Mouse (Mus musculus) right cerebral cortex, adult 2 months (tissue): Measurements from ENCODE around the gene Pspn.
A peak's percentile ranks its signal among the peaks of the same experiment; 100 is the strongest.

Experiments
- DNase-seq, 2 experiments: peaks; one replicate each; pipeline ENCODE4 v3.0.0; 2021 to 2022; ENCODE audit warnings: low spot score in 2 of 2

Pspn gene

GRCm38 (mm10) chr17:56996506-56996905, 3.3 kb downstream of the Pspn start:
- no peak for DNase-seq

DNA sequence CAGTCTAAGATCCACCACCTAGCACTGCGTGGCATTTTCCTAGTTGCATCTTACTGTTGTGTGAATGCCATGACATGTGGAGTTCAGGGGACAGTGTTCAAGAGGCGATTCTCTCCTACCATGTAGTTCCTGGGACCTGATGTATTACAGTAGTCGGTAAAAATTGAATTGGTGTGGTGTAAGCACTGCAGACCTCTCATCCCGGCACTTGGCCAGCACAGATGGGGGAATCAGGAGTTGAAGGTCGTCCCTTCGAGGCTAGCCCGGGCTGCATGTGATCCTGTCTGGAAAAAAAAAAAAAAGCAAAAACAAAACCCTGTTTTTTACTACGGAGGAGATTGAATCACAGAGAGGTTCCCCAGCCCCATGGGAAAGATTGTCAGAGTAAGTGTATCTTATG, 4.8 kb downstream of the Pspn start:
- DNase-seq: no peak

DNA sequence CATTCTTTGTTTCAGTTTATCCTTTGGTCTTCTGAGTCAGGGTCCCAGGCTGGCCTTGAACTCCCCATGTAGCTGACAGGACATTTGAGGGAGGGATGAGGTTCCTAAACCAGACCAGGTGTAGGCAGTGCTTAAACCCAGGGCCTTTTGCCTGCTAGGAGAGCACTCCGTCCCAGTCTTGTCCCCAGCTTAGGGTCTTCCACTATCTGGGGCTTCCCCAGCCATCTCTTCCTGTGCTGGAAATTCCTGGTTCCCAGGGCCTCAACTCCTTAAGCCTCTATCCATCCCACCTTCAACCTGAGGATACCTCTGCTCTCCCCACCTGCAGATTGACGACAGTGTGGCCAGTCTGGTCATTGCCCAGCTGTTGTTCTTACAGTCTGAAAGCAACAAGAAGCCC, 8.9 kb downstream of the Pspn start:
- no peak for DNase-seq

GRCm38 (mm10) chr17:56990115-56990746, 9.6 kb downstream of the Pspn start, which contains the start of gene Clpp:
Gene Clpp, plus strand, starts transcription at chr17:56990305.
- DNase-seq: peak; percentile 97 to 99

DNA sequence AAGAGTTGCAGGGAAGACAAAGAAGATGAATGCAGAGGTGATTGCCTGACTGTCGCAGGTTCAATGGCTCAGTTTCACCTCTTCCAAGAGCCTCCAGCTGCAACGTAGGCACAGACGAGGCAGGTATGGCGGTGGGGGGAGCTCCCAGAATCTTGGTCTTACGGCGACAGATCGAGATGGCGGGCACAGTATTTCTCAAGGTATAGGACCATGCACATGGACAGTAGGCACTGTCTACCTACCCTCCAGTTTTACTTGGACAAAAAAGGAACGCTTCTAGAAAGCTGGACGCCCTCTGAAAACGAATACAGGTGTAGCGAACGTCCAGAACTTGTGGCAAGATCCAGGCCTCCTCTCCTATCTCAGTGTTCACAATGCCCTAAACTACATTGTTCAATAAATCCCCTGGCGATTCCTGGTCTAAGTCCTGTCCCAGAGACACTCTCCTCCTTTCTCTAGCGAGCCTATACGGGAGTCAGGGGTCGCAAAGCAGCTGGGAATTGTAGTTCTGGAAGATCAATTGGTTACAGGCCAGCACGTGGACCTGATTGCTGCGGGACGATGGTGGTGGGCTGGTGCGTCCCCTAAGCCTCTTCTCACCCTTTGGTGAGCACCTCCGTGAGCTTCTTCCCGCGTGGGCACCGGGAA, 10.2 kb downstream of the Pspn start:
- peak; percentile 76 to 87 for DNase-seq

- DNase-seq: no peak
Observed at GRCm38 (mm10) chr17:56988921-56989430, 10.8 kb downstream of the Pspn start.

DNA sequence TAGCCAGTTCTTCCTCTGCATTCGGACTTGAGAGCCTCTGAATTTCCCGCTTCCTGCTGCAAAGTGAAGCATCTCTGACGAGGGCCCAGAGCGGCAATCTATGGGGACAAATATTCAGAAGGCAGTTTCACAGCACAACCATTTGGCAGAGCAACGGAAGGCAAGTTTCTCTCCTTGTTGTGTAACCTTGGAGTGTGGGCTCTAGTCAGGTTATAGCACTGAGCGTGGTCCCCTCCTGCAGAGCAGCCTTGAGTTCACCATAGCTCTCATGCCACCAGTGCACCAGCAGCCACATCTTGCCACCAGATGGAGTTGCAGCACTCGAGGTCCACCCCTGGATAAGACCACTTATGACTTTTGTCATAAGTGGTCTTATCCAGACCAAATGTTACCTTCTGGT, 11.4 kb downstream of the Pspn start:
- no peak for DNase-seq

- DNase-seq: no peak
Observed at GRCm38 (mm10) chr17:56986105-56986805, 13.6 kb downstream of the Pspn start.

- no peak for DNase-seq
Observed at GRCm38 (mm10) chr17:56985656-56986055, 14.2 kb downstream of the Pspn start.

- no peak for DNase-seq
Observed at GRCm38 (mm10) chr17:56984886-56985285, 14.9 kb downstream of the Pspn start.

- no peak for DNase-seq
Observed at GRCm38 (mm10) chr17:56982013-56982412, 17.8 kb downstream of the Pspn start, which contains the start of gene Acer1. Gene Acer1, minus strand, starts transcription at chr17:56982126.

GRCm38 (mm10) chr17:56981049-56981448, 18.8 kb downstream of the Pspn start:
- DNase-seq: no peak

DNA sequence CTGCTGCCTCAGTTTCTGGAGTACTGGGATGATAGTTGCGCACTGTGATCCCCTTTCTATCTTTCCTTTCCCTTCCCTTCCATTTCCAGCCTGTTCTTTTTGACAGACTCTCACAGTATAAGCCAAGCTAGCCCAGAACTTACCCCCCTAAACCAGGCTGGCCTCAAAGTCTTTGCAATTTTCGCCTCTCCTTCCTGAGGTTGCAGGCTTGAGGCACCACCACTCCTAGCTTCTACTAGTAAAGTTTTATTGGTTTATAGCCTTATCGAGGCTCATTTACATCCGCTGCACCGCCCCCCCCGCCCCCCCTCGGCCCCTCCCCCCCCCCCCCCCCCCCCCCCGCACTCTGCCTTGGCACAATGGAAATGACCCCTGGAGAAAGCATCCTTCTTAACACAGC, 20.3 kb downstream of the Pspn start:
- DNase-seq: no peak

DNA sequence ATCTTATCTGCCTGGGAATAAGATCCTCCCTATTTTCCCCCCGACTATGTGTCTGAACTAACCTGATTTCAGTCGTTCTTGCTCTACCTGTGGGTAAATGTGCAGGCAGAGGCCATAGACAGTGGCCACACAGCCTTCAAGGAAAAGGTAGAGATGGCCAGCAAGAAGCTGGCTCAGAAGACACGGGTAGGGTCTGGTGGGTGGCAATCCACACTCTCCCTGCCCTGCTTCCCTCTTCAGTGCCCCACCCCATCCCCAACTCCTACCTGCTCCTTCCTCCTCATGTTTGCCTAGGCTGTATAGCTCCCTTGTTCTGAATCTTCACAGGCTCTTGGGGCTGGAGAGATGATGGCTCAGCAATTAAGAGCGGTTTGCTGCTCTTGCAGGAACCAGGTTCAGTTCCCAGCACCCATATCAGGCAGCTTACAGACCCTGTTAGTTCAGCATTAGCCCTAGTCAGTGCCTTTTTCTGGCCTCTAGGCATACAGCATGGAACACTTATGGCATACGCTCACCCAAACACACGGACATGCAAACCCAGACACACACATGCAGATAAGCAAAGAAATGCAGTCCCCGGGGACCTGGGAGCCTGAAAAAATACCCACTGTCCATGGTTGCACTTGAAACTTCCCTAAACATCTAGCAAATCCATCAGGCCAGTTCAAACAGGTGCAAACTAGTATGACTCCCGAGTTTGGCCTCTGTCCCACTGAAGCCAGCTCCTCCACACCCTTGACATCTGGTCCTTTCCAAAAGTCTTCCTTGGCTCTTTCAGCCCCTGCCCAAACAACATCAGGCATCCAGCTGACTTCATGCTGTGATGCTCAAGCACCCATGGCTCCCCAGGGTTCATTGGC, 23.1 kb downstream of the Pspn start:
- no peak for DNase-seq

DNA sequence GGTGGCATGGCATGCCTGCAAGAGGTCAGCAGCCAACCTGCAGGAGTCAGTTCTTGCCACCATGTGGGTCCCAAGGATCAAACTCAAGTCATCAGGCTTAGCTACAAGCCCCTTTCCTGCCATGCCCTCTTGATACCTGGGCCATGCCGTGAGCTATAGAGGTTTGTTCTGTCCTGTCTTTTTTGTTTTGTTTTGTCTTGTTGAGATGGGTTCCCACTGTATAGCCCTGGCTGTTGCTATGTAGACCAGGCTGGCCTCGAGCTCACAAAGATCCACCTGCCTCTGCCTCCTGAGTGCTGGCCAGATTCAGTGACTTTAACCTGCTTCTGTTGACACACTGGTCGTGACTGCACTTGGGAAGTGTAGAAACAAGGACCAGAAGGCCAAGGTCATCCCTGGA, 24.4 kb downstream of the Pspn start:
- no peak for DNase-seq

GRCm38 (mm10) chr17:56974708-56975240, 25.0 kb downstream of the Pspn start:
- DNase-seq: no peak

DNA sequence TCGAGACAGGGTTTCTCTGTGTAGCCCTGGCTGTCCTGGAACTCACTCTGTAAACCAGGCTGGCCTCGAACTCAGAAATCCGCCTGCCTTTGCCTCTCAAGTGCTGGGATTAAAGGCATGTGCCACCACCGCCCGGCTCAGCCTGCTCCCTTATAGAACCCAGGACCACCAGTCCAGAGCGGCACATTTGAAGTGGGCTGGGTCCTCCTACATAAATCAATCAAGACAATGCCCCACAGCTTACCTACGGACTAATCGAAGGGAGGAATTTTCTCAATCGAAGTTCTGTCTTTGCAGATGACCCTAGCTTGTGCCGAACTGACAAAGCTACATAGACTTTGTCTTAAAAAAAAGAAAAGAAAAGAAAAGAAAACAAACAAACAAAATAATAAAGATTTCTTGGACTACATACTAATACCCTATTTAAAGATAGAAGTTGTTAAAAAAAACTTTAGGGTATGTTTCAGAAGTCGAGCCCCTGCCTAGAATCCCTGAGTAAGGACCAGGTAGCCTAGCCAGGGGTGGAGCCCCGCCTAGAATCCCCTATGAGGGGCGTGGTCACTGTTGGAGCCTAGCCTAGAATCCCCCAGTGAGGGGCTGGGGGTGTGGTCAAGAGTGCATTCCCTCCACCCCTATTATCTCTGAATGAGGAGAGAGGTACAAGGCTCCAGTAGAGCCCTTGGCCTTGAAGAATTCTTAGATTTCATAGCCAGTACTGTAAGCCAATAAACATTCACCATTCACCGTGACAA, 25.7 kb downstream of the Pspn start:
- DNase-seq: no peak

DNA sequence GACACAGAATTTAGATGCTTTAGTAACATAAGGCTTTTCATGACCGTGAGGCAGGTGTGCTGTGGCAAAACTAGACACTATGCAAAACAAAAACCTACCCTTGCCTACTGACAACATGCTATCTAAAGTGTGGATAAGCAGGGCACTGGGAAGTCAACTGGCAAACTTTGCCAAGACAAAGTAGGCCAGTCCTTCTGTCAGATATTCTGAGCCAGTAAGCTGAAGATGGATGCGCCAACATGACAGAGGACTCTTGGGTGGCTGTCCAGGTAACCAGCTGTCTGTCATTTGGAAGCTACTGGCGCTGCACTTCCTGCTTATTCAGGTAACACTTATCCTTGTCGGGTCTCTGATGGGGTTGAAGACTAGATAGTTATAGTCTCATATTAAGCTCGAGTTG, 29.7 kb downstream of the Pspn start:
- DNase-seq: no peak

- no peak for DNase-seq
Observed at GRCm38 (mm10) chr17:56969321-56969720, 30.5 kb downstream of the Pspn start.

DNA sequence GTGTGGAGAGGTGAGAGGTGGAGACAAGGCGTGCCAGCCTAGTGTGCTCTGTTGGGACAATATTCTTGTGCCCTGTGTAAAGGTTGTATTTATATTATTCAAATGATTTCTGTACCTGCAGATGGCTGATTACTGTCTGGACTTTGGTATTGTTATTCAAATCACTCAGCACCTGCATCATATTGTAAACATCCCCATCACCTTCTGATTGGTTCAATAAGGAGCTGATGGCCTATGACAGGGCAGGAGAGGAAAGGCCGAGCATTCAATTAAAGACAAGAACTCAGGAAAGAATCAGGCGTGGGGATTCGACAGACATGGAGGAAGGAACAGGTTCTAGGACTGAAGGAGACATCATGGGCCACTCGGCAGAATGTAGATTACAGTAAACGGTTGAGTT, 36.2 kb downstream of the Pspn start:
- DNase-seq: no peak
